Mouse (Mus musculus) testis, adult 2 months (tissue): ENCODE measurements around the gene Dmc1. TPM values are rescaled to one million over a fixed set of nuclear protein-coding genes. Genes with fewer than 3 reads are reported as not detected.

ENCODE experiments used
- H3K27ac ChIP-seq: fragments of 200-500 bp; 2 replicates; pipeline ENCODE4 v1.5.1; 2012; ENCODE audit warnings: low read depth, low read length; ENCODE audit not compliant: control insufficient read depth, insufficient read depth
- H3K27me3 ChIP-seq: fragments of 200-500 bp; 2 replicates; pipeline ENCODE4 v1.6.1; 2012; ENCODE audit warnings: mild to moderate bottlenecking, low read length, moderate library complexity; ENCODE audit not compliant: control insufficient read depth, insufficient read depth
- H3K36me3 ChIP-seq: fragments of 200-500 bp; 2 replicates; pipeline ENCODE4 v1.6.1; 2012; ENCODE audit warnings: mild to moderate bottlenecking, low read length; ENCODE audit not compliant: control insufficient read depth, insufficient read depth
- H3K4me1 ChIP-seq: fragments of 200-500 bp; 2 replicates; pipeline ENCODE4 v1.6.1; 2012; ENCODE audit warnings: low read length; ENCODE audit not compliant: control insufficient read depth, insufficient read depth
- H3K4me3 ChIP-seq: fragments of 200-500 bp; 2 replicates; pipeline ENCODE4 v1.5.1; 2012; ENCODE audit warnings: low read depth, mild to moderate bottlenecking, low read length, moderate library complexity, mixed read lengths; ENCODE audit not compliant: control insufficient read depth
- CTCF ChIP-seq: fragments of 200-500 bp; IDR thresholded peaks from 2 replicates; pipeline ENCODE4 v1.5.1; 2012; ENCODE audit warnings: low read depth, mild to moderate bottlenecking, inconsistent platforms, low read length, moderate library complexity; ENCODE audit not compliant: control insufficient read depth, insufficient read depth, insufficient replicate concordance
- POLR2A ChIP-seq: fragments of 200-500 bp; IDR thresholded peaks from 2 replicates; pipeline ENCODE4 v1.6.1; 2012; ENCODE audit warnings: low read depth, mild to moderate bottlenecking, inconsistent platforms, low read length, moderate library complexity; ENCODE audit not compliant: control insufficient read depth
- polyA plus RNA-seq: library from polyadenylated mRNA; depleted of rRNA; stranded (reverse); fragments of >200 nt; gene quantifications from 2 replicates; pipeline ENCODE4 v1.2.3, GENCODE M21; 2012

Gene Dmc1
- polyA plus RNA-seq, 1 experiment, result 8.6 TPM

GRCm38 (mm10) chr15:79525979-79526768, 78.7 kb downstream of the Dmc1 start:
- Histone ChIP-seq H3K4me3 (no peak overlapping the region), H3K27me3 (no peaks in the 10 kb centered on the region), H3K36me3 (no peaks in the 10 kb centered on the region), H3K27ac (no peak overlapping the region), H3K4me1 (no peaks in the 10 kb centered on the region)
- no peak for TF ChIP-seq CTCF
- no peak for TF ChIP-seq POLR2A

- Histone ChIP-seq H3K4me1 (no peaks in the 10 kb centered on the region), H3K4me3 (no peak overlapping the region), H3K27ac (no peak overlapping the region), H3K27me3 (no peaks in the 10 kb centered on the region), H3K36me3 (no peaks in the 10 kb centered on the region)
- TF ChIP-seq POLR2A (no peak), CTCF (no peak)
Measured at GRCm38 (mm10) chr15:79525564-79525963, 79.3 kb downstream of the Dmc1 start.

GRCm38 (mm10) chr15:79519400-79520220, 85.3 kb downstream of the Dmc1 start:
- H3K36me3 ChIP-seq, result no peaks in the 10 kb centered on the region
- TF ChIP-seq POLR2A, result no peak
- TF ChIP-seq CTCF, result no peak
- H3K4me1 ChIP-seq, result peaks cover 16% of the 10 kb centered on the region
- H3K27me3 ChIP-seq, result no peaks in the 10 kb centered on the region
- no peak overlapping the region for H3K4me3 ChIP-seq
- no peak overlapping the region for H3K27ac ChIP-seq

GRCm38 (mm10) chr15:79518571-79518970, 86.3 kb downstream of the Dmc1 start:
- Histone ChIP-seq H3K36me3 (no peaks in the 10 kb centered on the region), H3K4me1 (peaks cover 16% of the 10 kb centered on the region), H3K4me3 (no peak overlapping the region), H3K27me3 (no peaks in the 10 kb centered on the region), H3K27ac (no peak overlapping the region)
- TF ChIP-seq POLR2A (no peak), CTCF (no peak)

GRCm38 (mm10) chr15:79517710-79518109, 87.2 kb downstream of the Dmc1 start:
- no peaks in the 10 kb centered on the region for H3K27me3 ChIP-seq
- H3K27ac ChIP-seq, result no peak overlapping the region
- H3K36me3 ChIP-seq, result no peaks in the 10 kb centered on the region
- H3K4me3 ChIP-seq, result no peak overlapping the region
- no peak for TF ChIP-seq POLR2A
- TF ChIP-seq CTCF, result no peak
- peaks cover 16% of the 10 kb centered on the region for H3K4me1 ChIP-seq

GRCm38 (mm10) chr15:79516171-79517096, 88.5 kb downstream of the Dmc1 start, which contains the start of gene Kdelr3:
TSS of gene Kdelr3 (plus strand) at chr15:79516411.
- TF ChIP-seq CTCF, result no peak
- TF ChIP-seq POLR2A, result 0 out of 2 replicates have a peak, but pooled peaks have one; percentile 21
- H3K4me1 ChIP-seq, result peaks cover 21% of the 10 kb centered on the region
- H3K27me3 ChIP-seq, result no peaks in the 10 kb centered on the region
- H3K36me3 ChIP-seq, result no peaks in the 10 kb centered on the region
- no peak within 1 kb of the TSS for H3K27ac ChIP-seq
- H3K4me3 ChIP-seq, result peak within 1 kb of the TSS; percentile 82

- no peak overlapping the region for H3K27ac ChIP-seq
- no peaks in the 10 kb centered on the region for H3K36me3 ChIP-seq
- no peak overlapping the region for H3K4me3 ChIP-seq
- peaks cover 23% of the 10 kb centered on the region for H3K4me1 ChIP-seq
- no peaks in the 10 kb centered on the region for H3K27me3 ChIP-seq
- TF ChIP-seq CTCF (no peak), POLR2A (no peak)
Measured at GRCm38 (mm10) chr15:79513940-79514339, 91.0 kb downstream of the Dmc1 start.
